Mouse (Mus musculus): ENCODE results near the gene Nap1l3. TPM values are rescaled to one million over a fixed set of nuclear protein-coding genes. Genes with fewer than 3 reads are reported as not detected.

The Nap1l3 gene
- total RNA-seq (2023), result not detected

DNA sequence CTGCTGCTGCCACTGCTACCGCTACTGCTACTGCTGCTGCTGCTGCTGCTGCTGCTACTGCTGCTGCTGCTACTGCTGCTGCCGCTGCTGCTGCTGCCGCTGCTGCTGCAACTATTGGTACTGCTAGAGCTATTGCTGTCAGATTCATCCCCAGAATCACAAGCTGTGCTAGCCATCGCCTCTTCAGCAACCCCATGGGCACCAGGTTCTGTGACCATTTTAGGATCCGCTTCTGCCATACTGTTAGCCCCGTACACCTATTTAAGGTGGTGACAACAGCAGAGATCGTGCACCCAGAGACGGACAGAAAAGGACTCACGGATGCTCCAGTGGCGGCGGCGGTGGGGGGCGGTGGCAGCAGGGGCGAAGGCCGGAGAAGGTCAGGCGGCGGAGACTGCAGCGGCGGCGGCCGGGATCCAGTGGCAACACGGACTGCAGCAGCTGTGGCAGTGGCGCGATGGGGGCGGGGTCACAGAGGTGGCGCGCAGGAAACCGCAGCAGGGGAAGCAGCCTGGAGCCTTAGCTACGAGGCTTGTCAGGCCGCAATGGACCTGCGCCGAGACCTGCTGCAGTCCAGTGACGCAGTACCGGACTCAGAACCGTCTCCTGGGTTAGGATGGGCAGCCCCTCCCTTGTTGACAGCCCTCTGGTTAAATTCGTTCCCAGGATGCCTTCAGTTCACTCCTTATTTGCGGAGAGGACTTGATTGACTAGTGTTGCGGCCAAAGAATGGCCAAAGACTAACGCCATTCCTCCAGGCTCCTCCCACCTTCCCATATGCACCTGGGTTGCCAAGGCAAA, at the start of gene Nap1l3:
Nap1l3 (minus strand) TSS at position 621 of the 801 bp plus-strand sequence.

